Mouse (Mus musculus) hindbrain, embryonic 11.5 days (tissue): Measurements from ENCODE around the gene Uevld. TPM values are rescaled to one million over a fixed set of nuclear protein-coding genes. Genes with fewer than 3 reads are reported as not detected.
"Not testable (repeated sequence)": the region's sequence is repeated elsewhere in the genome, so short reads cannot be mapped to it uniquely, and the experiment has no call there.

Experiments used
- ATAC-seq: fragments of 200-750 bp; cut with Nextera tagmentation; 2 replicates; pipeline ENCODE4 v1.8.0; 2017; ENCODE audit warnings: mild to moderate bottlenecking, moderate TSS enrichment, moderate library complexity; ENCODE audit not compliant: low FRiP score
- DNase-seq: peaks from one replicate; pipeline ENCODE4 v3.0.0-alpha.2; 2015; ENCODE audit warnings: low spot score
- H3K27ac ChIP-seq: fragments of 300-500 bp; sonication (generic); 2 replicates; pipeline ENCODE4 v1.5.1; 2014; ENCODE audit warnings: mild to moderate bottlenecking, low read depth, low read length
- H3K27me3 ChIP-seq: fragments of 300-500 bp; sonication (generic); 2 replicates; pipeline ENCODE4 v1.6.1; 2014; ENCODE audit warnings: mild to moderate bottlenecking, low read length, moderate library complexity, mixed read lengths; ENCODE audit not compliant: control insufficient read depth, insufficient read depth
- H3K36me3 ChIP-seq: fragments of 300-500 bp; sonication (generic); 2 replicates; pipeline ENCODE4 v1.6.1; 2014; ENCODE audit warnings: mild to moderate bottlenecking, low read length, moderate library complexity, mixed read lengths; ENCODE audit not compliant: control insufficient read depth, insufficient read depth
- H3K4me1 ChIP-seq: fragments of 300-500 bp; sonication (generic); replicated peaks from 2 replicates; pipeline ENCODE4 v1.6.1; 2014; ENCODE audit warnings: low read length, mixed read lengths; ENCODE audit not compliant: control insufficient read depth, insufficient read depth
- H3K4me2 ChIP-seq: fragments of 300-500 bp; sonication (generic); replicated peaks from 2 replicates; pipeline ENCODE4 v1.6.1; 2014; ENCODE audit warnings: mild to moderate bottlenecking, low read depth, low read length
- H3K4me3 ChIP-seq: fragments of 300-500 bp; sonication (generic); 2 replicates; pipeline ENCODE4 v1.5.1; 2014; ENCODE audit warnings: low read depth, low read length
- H3K9ac ChIP-seq: fragments of 300-500 bp; sonication (generic); 2 replicates; pipeline ENCODE4 v1.6.1; 2014; ENCODE audit warnings: low read depth, low read length
- H3K9me3 ChIP-seq: fragments of 300-500 bp; sonication (generic); 2 replicates; pipeline ENCODE4 v1.6.1; 2016; ENCODE audit warnings: low read length; ENCODE audit not compliant: control insufficient read depth
- WGBS: fragments of 180-500 bp; shearing (Covaris S2); extraction: QIAGEN DNeasy Blood & Tissue Kit; methylation state at CpG from one replicate; pipeline ENCODE4 v1.1.7; 2014; 5-methylcytosine and 5-hydroxymethylcytosine counted together
- polyA plus RNA-seq: library from polyadenylated mRNA; unstranded; fragments of >200 nt; fragmentation: Nextera tagmentation; extraction: Ambion mirVana; gene quantifications from 2 replicates; pipeline ENCODE4 v1.2.1, GENCODE M21; 2014

Uevld gene
- polyA plus RNA-seq, 1 experiment from 2014 or later = 11.3 TPM

DNA sequence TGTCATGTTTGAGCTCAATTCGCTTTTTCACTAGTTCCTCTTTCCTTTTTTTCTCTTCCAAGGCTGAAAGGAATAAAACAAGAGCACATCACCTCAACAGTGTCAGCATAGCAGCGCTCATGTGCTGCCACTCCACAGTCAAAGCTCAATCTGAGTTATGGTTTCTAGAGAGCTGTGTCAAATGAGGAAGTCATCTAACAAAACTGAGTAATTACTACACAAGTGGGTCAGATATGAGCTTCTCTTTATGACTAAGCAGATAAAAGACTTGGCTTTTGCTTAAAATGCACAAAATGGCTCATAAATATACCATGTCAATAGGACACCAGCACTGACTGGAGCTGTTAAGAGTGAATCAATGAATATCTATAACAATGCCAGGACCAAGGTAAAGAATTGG is 40.6 kb upstream of the Uevld start:
- DNase-seq = no peak
- no peak overlapping the region for H3K4me2 ChIP-seq
- no peak for ATAC-seq
- H3K27me3 ChIP-seq = no peaks in the 10 kb centered on the region
- H3K27ac ChIP-seq = no peak overlapping the region
- no peak overlapping the region for H3K4me3 ChIP-seq
- WGBS = 90% methylated on average over 2 of the region's 2 CpGs
- no peaks in the 10 kb centered on the region for H3K4me1 ChIP-seq
- peaks cover 9% of the 10 kb centered on the region; the same call in 1 of the 2 replicates for H3K36me3 ChIP-seq
- H3K9ac ChIP-seq = no peak overlapping the region
- no peaks in the 10 kb centered on the region for H3K9me3 ChIP-seq

DNA sequence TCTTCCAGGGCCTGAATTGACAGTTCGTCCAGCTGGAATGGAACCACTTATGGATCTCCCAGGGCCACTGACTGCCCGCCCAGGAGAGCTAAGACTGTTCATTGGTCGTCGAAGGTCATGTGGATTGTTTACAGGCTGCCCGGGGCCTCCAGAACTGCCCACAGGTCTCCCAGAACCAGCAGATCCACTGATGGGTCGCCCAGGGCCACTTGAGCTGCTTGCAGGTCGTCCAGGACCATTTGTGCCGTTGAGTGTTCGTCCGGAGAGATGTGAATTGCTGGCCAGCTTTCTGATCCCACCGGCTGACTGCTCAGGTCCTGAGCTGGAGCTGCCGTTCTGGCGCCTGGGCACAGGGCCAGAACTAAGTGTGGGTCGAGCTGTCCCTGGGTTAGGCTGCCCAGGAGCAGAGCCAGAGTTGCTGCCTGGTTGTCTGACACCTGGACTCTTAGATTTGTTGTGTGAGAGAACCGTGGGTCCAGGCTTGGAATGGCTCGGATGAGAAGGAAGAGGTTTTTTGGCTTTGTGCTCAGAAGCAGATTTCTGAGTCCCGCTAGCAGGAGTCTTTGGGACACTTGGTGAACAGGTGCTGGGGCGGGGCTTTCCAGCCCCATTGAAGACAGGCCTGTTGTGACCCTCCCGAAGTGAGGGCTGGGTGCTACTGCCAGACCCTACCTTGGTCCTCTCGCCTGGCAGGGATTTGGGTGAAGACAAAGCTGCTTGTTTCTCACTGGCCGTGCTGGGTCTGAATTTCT is 39.5 kb upstream of the Uevld start:
- H3K4me3 ChIP-seq = no peak overlapping the region
- H3K36me3 ChIP-seq = peaks cover 9% of the 10 kb centered on the region; the same call in 1 of the 2 replicates
- no peak overlapping the region for H3K4me2 ChIP-seq
- no peak for ATAC-seq
- H3K27me3 ChIP-seq = no peaks in the 10 kb centered on the region
- no peak overlapping the region for H3K9ac ChIP-seq
- 93% methylated on average over 21 of the region's 21 CpGs for WGBS
- no peaks in the 10 kb centered on the region for H3K9me3 ChIP-seq
- no peak overlapping the region for H3K27ac ChIP-seq
- no peak for DNase-seq
- H3K4me1 ChIP-seq = no peaks in the 10 kb centered on the region

DNA sequence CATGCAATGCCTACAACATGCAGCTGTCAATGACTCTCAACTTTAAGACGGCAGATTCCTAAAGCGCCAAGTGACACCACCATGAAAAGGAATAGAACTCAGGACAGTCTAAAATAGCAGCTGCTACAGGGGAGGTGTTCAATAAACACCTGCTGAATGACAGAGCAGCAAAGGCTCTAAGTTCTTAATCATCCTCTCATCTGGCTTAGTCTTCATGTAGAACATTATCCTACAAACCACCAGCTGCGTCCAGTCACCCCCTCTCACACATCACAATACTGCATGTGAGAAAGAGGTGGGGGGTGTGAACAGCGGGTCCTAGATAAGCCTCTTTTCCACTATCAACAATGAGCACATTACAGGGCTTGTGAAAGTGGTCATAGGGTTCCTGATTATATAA is 38.7 kb upstream of the Uevld start:
- ATAC-seq (no peak), DNase-seq (no peak)
- Histone ChIP-seq H3K4me3 (no peak overlapping the region), H3K4me1 (no peaks in the 10 kb centered on the region), H3K27me3 (no peaks in the 10 kb centered on the region), H3K9ac (no peak overlapping the region), H3K27ac (no peak overlapping the region), H3K4me2 (no peak overlapping the region), H3K9me3 (no peaks in the 10 kb centered on the region), H3K36me3 (peaks cover 9% of the 10 kb centered on the region; the same call in 1 of the 2 replicates)
- 84% methylated on average over 4 of the region's 4 CpGs for WGBS

DNA sequence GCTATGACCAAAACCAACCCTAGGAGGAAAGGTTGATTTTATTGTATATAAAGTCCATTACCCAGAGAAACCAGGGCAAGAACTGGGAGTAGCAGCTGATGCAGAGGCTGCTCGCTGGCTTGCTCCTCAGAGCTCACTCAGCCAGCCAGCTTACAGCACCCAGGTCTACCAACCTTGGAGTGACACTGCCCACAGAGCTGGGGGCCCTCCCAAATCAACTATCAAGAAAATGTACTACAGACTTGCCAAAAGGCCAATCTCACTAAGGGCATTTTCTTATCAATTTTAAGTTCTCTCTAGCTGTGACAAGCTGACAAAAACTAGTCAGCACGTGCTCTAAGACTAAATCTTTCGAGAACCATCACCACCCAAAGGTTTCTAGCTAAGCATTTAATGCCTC is 37.2 kb upstream of the Uevld start:
- Histone ChIP-seq H3K27me3 (no peaks in the 10 kb centered on the region), H3K36me3 (peaks cover 11% of the 10 kb centered on the region; the same call in 1 of the 2 replicates)
- 97% methylated on average over 3 of the region's 3 CpGs for WGBS

DNA sequence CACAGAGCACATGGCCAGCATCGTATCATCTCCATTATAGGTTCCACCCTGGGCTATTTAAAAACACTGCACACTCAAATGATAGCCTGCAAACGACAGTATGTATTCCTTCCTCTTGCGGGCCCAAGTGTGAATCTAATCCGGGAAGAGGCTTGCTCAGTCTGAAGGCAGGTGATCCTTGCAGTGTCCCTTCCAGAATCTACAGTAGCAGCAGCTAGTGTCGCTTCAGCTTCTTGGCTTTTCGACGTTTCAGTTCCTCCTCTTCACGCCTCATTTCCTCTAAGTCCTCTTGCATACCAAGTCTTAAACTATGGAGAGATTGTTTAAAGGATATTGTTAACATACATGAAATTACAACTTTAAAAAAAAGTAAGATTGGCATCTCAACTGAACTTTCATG is 34.8 kb upstream of the Uevld start:
- no peak overlapping the region for H3K9ac ChIP-seq
- WGBS = 86% methylated on average over 8 of the region's 8 CpGs
- no peak overlapping the region for H3K27ac ChIP-seq
- no peaks in the 10 kb centered on the region for H3K4me1 ChIP-seq
- H3K4me3 ChIP-seq = no peak overlapping the region
- peaks cover 11% of the 10 kb centered on the region; the same call in 1 of the 2 replicates for H3K36me3 ChIP-seq
- no peak overlapping the region for H3K4me2 ChIP-seq
- DNase-seq = no peak
- ATAC-seq = no peak
- no peaks in the 10 kb centered on the region for H3K9me3 ChIP-seq
- H3K27me3 ChIP-seq = no peaks in the 10 kb centered on the region

More for the DNA sequence above, 37.2 kb upstream of the Uevld start:
- no peak overlapping the region for H3K4me2 ChIP-seq
- DNase-seq = no peak
- no peak overlapping the region for H3K27ac ChIP-seq
- H3K9ac ChIP-seq = no peak overlapping the region
- ATAC-seq = no peak
- H3K9me3 ChIP-seq = no peaks in the 10 kb centered on the region
- no peak overlapping the region for H3K4me3 ChIP-seq
- no peaks in the 10 kb centered on the region for H3K4me1 ChIP-seq

DNA sequence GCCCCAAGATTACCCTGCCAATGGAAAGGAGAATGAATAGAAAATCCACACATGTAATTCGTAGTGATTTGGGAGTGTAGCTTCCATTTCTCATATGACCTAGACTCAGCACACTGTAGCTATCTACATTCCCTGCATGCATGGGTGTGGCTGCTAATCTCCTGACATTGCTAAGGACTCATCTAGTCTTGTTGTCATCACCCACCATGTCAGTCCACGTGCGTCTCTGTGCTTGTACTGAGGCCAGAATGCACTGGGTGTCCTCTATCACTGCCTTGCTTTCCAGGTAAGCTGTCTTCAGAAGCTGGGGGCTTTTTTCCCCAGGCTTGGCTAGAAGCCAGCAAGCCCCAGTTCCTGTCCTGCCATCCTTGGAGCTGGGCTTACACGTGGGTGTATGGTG is 31.1 kb upstream of the Uevld start:
- not testable (repeated sequence) for H3K4me1 ChIP-seq, H3K36me3 ChIP-seq, ATAC-seq, DNase-seq, H3K27me3 ChIP-seq, H3K4me2 ChIP-seq, H3K9me3 ChIP-seq, H3K27ac ChIP-seq, H3K4me3 ChIP-seq, H3K9ac ChIP-seq
- WGBS = 79% methylated on average over 4 of the region's 4 CpGs

DNA sequence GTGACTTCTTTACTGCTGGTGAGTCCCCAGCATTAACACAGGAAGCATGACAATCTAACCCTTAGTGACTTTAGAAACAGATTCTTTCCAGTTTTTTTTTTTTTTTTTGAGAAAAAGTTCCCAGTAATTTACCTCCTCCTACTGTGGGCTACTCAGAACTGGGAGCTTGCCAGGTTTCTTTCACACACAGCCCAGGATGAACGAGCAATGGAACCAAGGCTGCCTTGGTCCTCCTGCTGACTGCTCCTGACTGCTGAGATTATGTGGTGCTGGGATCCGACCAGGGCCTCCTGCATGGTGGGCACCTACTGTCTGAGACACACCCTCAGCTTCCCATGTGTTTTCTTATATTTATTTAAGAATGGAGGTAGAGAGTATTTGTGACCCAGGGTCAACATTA is 28.7 kb upstream of the Uevld start:
- H3K9me3 ChIP-seq = no peaks in the 10 kb centered on the region
- H3K27me3 ChIP-seq = no peaks in the 10 kb centered on the region
- no peak overlapping the region for H3K9ac ChIP-seq
- no peak overlapping the region for H3K4me3 ChIP-seq
- no peak for ATAC-seq
- no peak overlapping the region for H3K4me2 ChIP-seq
- no peak overlapping the region for H3K27ac ChIP-seq
- 0 out of 2 replicates have a peak, but pooled peaks cover 2% of the 10 kb centered on the region for H3K36me3 ChIP-seq
- 61% methylated on average over 2 of the region's 2 CpGs for WGBS
- no peaks in the 10 kb centered on the region for H3K4me1 ChIP-seq
- DNase-seq = no peak

DNA sequence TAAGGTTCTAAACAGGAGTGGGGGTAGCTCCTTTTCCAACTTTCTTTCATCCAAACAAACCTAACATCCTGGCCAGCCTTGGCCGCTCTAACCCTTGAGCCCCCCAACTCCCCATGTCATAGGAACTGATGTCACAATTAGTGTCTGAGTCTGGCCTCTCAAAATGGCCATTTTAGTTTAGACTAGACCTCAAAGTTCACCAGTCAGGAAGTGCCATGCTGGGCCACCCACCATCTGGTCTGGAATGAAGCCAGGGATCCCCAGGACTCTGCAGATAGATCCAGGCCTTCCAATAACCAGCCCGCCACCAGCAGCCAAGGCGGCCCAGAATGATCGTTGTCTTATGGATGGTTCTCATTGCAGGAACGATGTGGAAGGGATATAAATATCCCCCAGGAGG is 28.3 kb upstream of the Uevld start:
- ATAC-seq (no peak), DNase-seq (no peak)
- Histone ChIP-seq H3K4me3 (no peak overlapping the region), H3K27ac (no peak overlapping the region), H3K27me3 (no peaks in the 10 kb centered on the region), H3K4me1 (no peaks in the 10 kb centered on the region), H3K9ac (no peak overlapping the region), H3K36me3 (no peaks in the 10 kb centered on the region), H3K4me2 (no peak overlapping the region), H3K9me3 (no peaks in the 10 kb centered on the region)
- 70% methylated on average over 5 of the region's 5 CpGs for WGBS
